Mouse (Mus musculus): ENCODE measurements around the gene Gm27021.
A peak's percentile ranks its signal among the peaks of the same experiment; 100 is the strongest.

The Gm27021 gene

GRCm38 (mm10) chr8:120580336-120581000 is 87.4 kb downstream of the Gm27021 start:
- Histone ChIP-seq H3K27me3 (ENCODE audit: insufficient read depth, low read length) (no peaks in the 10 kb centered on the region), H3K4me1 (replicated peaks; ENCODE audit: low read depth, low read length) (peaks cover 70% of the 10 kb centered on the region), H3K36me3 (ENCODE audit: insufficient read depth, low read length) (peaks cover 95% of the 10 kb centered on the region), H3K9me3 (ENCODE audit: low read length) (no peaks in the 10 kb centered on the region), H3K4me3 (replicated peaks; ENCODE audit: low read length) (no peak overlapping the region)
- TF ChIP-seq CTCF (conservative IDR thresholded peaks at IDR 0.05; ENCODE audit: low read length) (no peak), NANOG (IDR thresholded peaks at IDR 0.05; ENCODE audit: borderline replicate concordance, low read length) (no peak), POU5F1 (IDR thresholded peaks at IDR 0.05; ENCODE audit: borderline replicate concordance, low read length) (no peak)

- TF ChIP-seq CTCF (conservative IDR thresholded peaks at IDR 0.05; ENCODE audit: low read length), result no peak
- TF ChIP-seq NANOG (IDR thresholded peaks at IDR 0.05; ENCODE audit: borderline replicate concordance, low read length), result no peak
- TF ChIP-seq POU5F1 (IDR thresholded peaks at IDR 0.05; ENCODE audit: borderline replicate concordance, low read length), result no peak
Observed at GRCm38 (mm10) chr8:120577821-120578220, 90.1 kb downstream of the Gm27021 start.

GRCm38 (mm10) chr8:120575801-120576200 is 92.1 kb downstream of the Gm27021 start:
- Histone ChIP-seq H3K36me3 (ENCODE audit: insufficient read depth, low read length) (peaks cover 100% of the 10 kb centered on the region), H3K4me3 (replicated peaks; ENCODE audit: low read length) (no peak overlapping the region), H3K9me3 (ENCODE audit: low read length) (no peaks in the 10 kb centered on the region), H3K4me1 (replicated peaks; ENCODE audit: low read depth, low read length) (peaks cover 92% of the 10 kb centered on the region), H3K27me3 (ENCODE audit: insufficient read depth, low read length) (no peaks in the 10 kb centered on the region)
- TF ChIP-seq POU5F1 (IDR thresholded peaks at IDR 0.05; ENCODE audit: borderline replicate concordance, low read length) (no peak), CTCF (conservative IDR thresholded peaks at IDR 0.05; ENCODE audit: low read length) (no peak), NANOG (IDR thresholded peaks at IDR 0.05; ENCODE audit: borderline replicate concordance, low read length) (no peak)

More at GRCm38 (mm10) chr8:120577821-120578220, 90.1 kb downstream of the Gm27021 start:
- Histone ChIP-seq H3K27me3 (ENCODE audit: insufficient read depth, low read length) (no peaks in the 10 kb centered on the region), H3K4me1 (replicated peaks; ENCODE audit: low read depth, low read length) (peaks cover 87% of the 10 kb centered on the region), H3K4me3 (replicated peaks; ENCODE audit: low read length) (no peak overlapping the region), H3K9me3 (ENCODE audit: low read length) (no peaks in the 10 kb centered on the region), H3K36me3 (ENCODE audit: insufficient read depth, low read length) (peaks cover 100% of the 10 kb centered on the region)

- peaks cover 100% of the 10 kb centered on the region for H3K36me3 ChIP-seq (ENCODE audit: insufficient read depth, low read length)
- TF ChIP-seq POU5F1 (IDR thresholded peaks at IDR 0.05; ENCODE audit: borderline replicate concordance, low read length), result no peak
- TF ChIP-seq NANOG (IDR thresholded peaks at IDR 0.05; ENCODE audit: borderline replicate concordance, low read length), result no peak
- TF ChIP-seq CTCF (conservative IDR thresholded peaks at IDR 0.05; ENCODE audit: low read length), result no peak
- H3K4me1 ChIP-seq (replicated peaks; ENCODE audit: low read depth, low read length), result peaks cover 92% of the 10 kb centered on the region
- no peaks in the 10 kb centered on the region for H3K27me3 ChIP-seq (ENCODE audit: insufficient read depth, low read length)
- no peaks in the 10 kb centered on the region for H3K9me3 ChIP-seq (ENCODE audit: low read length)
- peak overlapping the region; percentile 17; the same call in 1 of the 2 replicates for H3K4me3 ChIP-seq (replicated peaks; ENCODE audit: low read length)
Observed at GRCm38 (mm10) chr8:120574941-120575340, 92.9 kb downstream of the Gm27021 start.

GRCm38 (mm10) chr8:120573866-120574265 is 94.0 kb downstream of the Gm27021 start:
- Histone ChIP-seq H3K4me1 (replicated peaks; ENCODE audit: low read depth, low read length) (peaks cover 98% of the 10 kb centered on the region), H3K36me3 (ENCODE audit: insufficient read depth, low read length) (peaks cover 100% of the 10 kb centered on the region), H3K9me3 (ENCODE audit: low read length) (no peaks in the 10 kb centered on the region), H3K4me3 (replicated peaks; ENCODE audit: low read length) (peak overlapping the region; percentile 23; the same call in 1 of the 2 replicates), H3K27me3 (ENCODE audit: insufficient read depth, low read length) (no peaks in the 10 kb centered on the region)
- TF ChIP-seq NANOG (IDR thresholded peaks at IDR 0.05; ENCODE audit: borderline replicate concordance, low read length), result no peak
- no peak for TF ChIP-seq POU5F1 (IDR thresholded peaks at IDR 0.05; ENCODE audit: borderline replicate concordance, low read length)
- no peak for TF ChIP-seq CTCF (conservative IDR thresholded peaks at IDR 0.05; ENCODE audit: low read length)

- Histone ChIP-seq H3K4me3 (replicated peaks; ENCODE audit: low read length) (no peak overlapping the region), H3K4me1 (replicated peaks; ENCODE audit: low read depth, low read length) (peaks cover 98% of the 10 kb centered on the region), H3K9me3 (ENCODE audit: low read length) (no peaks in the 10 kb centered on the region), H3K27me3 (ENCODE audit: insufficient read depth, low read length) (no peaks in the 10 kb centered on the region), H3K36me3 (ENCODE audit: insufficient read depth, low read length) (peaks cover 100% of the 10 kb centered on the region)
- TF ChIP-seq POU5F1 (IDR thresholded peaks at IDR 0.05; ENCODE audit: borderline replicate concordance, low read length), result no peak
- TF ChIP-seq NANOG (IDR thresholded peaks at IDR 0.05; ENCODE audit: borderline replicate concordance, low read length), result no peak
- TF ChIP-seq CTCF (conservative IDR thresholded peaks at IDR 0.05; ENCODE audit: low read length), result no peak
Observed at GRCm38 (mm10) chr8:120572534-120572933, 95.3 kb downstream of the Gm27021 start.

- Histone ChIP-seq H3K4me1 (replicated peaks; ENCODE audit: low read depth, low read length) (peaks cover 100% of the 10 kb centered on the region), H3K27me3 (ENCODE audit: insufficient read depth, low read length) (no peaks in the 10 kb centered on the region), H3K36me3 (ENCODE audit: insufficient read depth, low read length) (peaks cover 100% of the 10 kb centered on the region), H3K4me3 (replicated peaks; ENCODE audit: low read length) (no peak overlapping the region), H3K9me3 (ENCODE audit: low read length) (no peaks in the 10 kb centered on the region)
- TF ChIP-seq POU5F1 (IDR thresholded peaks at IDR 0.05; ENCODE audit: borderline replicate concordance, low read length) (no peak), NANOG (IDR thresholded peaks at IDR 0.05; ENCODE audit: borderline replicate concordance, low read length) (no peak), CTCF (conservative IDR thresholded peaks at IDR 0.05; ENCODE audit: low read length) (no peak)
Observed at GRCm38 (mm10) chr8:120571561-120571960, 96.3 kb downstream of the Gm27021 start.

GRCm38 (mm10) chr8:120569939-120570715 is 97.8 kb downstream of the Gm27021 start:
- Histone ChIP-seq H3K36me3 (ENCODE audit: insufficient read depth, low read length) (peaks cover 100% of the 10 kb centered on the region), H3K4me1 (replicated peaks; ENCODE audit: low read depth, low read length) (peaks cover 100% of the 10 kb centered on the region), H3K9me3 (ENCODE audit: low read length) (no peaks in the 10 kb centered on the region), H3K27me3 (ENCODE audit: insufficient read depth, low read length) (no peaks in the 10 kb centered on the region), H3K4me3 (replicated peaks; ENCODE audit: low read length) (no peak overlapping the region)
- TF ChIP-seq NANOG (IDR thresholded peaks at IDR 0.05; ENCODE audit: borderline replicate concordance, low read length) (no peak), POU5F1 (IDR thresholded peaks at IDR 0.05; ENCODE audit: borderline replicate concordance, low read length) (no peak), CTCF (conservative IDR thresholded peaks at IDR 0.05; ENCODE audit: low read length) (peak; percentile 100)
